Mouse (Mus musculus) kidney, postnatal 4 days (tissue): Measurements from ENCODE around the gene Ulk4.

Source experiments
- DNase-seq, 2 experiments: peaks; one replicate each; pipeline ENCODE4 v3.0.0; 2021; ENCODE audit warnings: mixed read lengths in 2 of 2

The Ulk4 gene

GRCm38 (mm10) chr9:120963720-120964119 is 313.3 kb downstream of the Ulk4 start:
- peak in 1 of 2 experiments; percentile 26 for DNase-seq

- peak; percentile 46 to 61 for DNase-seq
Observed at GRCm38 (mm10) chr9:120963104-120963503, 313.9 kb downstream of the Ulk4 start.

GRCm38 (mm10) chr9:120961969-120962700 is 314.9 kb downstream of the Ulk4 start:
- peak; percentile 27 to 59 for DNase-seq

- DNase-seq, result no peak
Observed at GRCm38 (mm10) chr9:120961466-120961865, 315.5 kb downstream of the Ulk4 start.

GRCm38 (mm10) chr9:120960611-120961010 is 316.4 kb downstream of the Ulk4 start:
- DNase-seq, result no peak

- no peak for DNase-seq
Observed at GRCm38 (mm10) chr9:120959225-120959624, 317.8 kb downstream of the Ulk4 start.

- DNase-seq, result no peak
Observed at GRCm38 (mm10) chr9:120958560-120958959, 318.4 kb downstream of the Ulk4 start.

- DNase-seq, result no peak
Observed at GRCm38 (mm10) chr9:120958051-120958450, 318.9 kb downstream of the Ulk4 start.

GRCm38 (mm10) chr9:120951947-120952346 is 325.1 kb downstream of the Ulk4 start:
- no peak for DNase-seq

- DNase-seq, result no peak
Observed at GRCm38 (mm10) chr9:120950761-120951160, 326.2 kb downstream of the Ulk4 start.

GRCm38 (mm10) chr9:120948832-120949231 is 328.2 kb downstream of the Ulk4 start:
- DNase-seq, result no peak

- DNase-seq, result no peak
Observed at GRCm38 (mm10) chr9:120946131-120946530, 330.9 kb downstream of the Ulk4 start.

- no peak for DNase-seq
Observed at GRCm38 (mm10) chr9:120944211-120944610, 332.8 kb downstream of the Ulk4 start.

- DNase-seq, result no peak
Observed at GRCm38 (mm10) chr9:120943757-120944156, 333.2 kb downstream of the Ulk4 start.

GRCm38 (mm10) chr9:120940858-120941257 is 336.1 kb downstream of the Ulk4 start:
- no peak for DNase-seq

- DNase-seq, result peak; percentile 83 to 89
Observed at GRCm38 (mm10) chr9:120936351-120936750, 340.6 kb downstream of the Ulk4 start.

GRCm38 (mm10) chr9:120935634-120935922 is 341.4 kb downstream of the Ulk4 start:
- no peak for DNase-seq

GRCm38 (mm10) chr9:120934821-120935633 is 342.0 kb downstream of the Ulk4 start:
- no peak for DNase-seq

- peak; percentile 77 to 87 for DNase-seq
Observed at GRCm38 (mm10) chr9:120933886-120934758, 342.9 kb downstream of the Ulk4 start.

- no peak for DNase-seq
Observed at GRCm38 (mm10) chr9:120933587-120933885, 343.5 kb downstream of the Ulk4 start.

- peak; percentile 97 to 99 for DNase-seq
Observed at GRCm38 (mm10) chr9:120932797-120933586, 344.0 kb downstream of the Ulk4 start.

- no peak for DNase-seq
Observed at GRCm38 (mm10) chr9:120932371-120932770, 344.6 kb downstream of the Ulk4 start.

- DNase-seq, result no peak
Observed at GRCm38 (mm10) chr9:120930811-120931210, 346.2 kb downstream of the Ulk4 start.
